Mouse (Mus musculus): ENCODE measurements around the gene Kin.

The Kin gene

GRCm38 (mm10) chr2:10080310-10081010 lies at the start of gene Kin, which contains the start of gene Atp5c1:
Gene Kin (plus strand): TSS chr2:10080593.
Gene Atp5c1 (minus strand): TSS chr2:10080510.
- peak; percentile 97 to 98 for DNase-seq

- no peak for DNase-seq
Observed at GRCm38 (mm10) chr2:10033684-10034083, 46.7 kb upstream of the Kin start.

DNA sequence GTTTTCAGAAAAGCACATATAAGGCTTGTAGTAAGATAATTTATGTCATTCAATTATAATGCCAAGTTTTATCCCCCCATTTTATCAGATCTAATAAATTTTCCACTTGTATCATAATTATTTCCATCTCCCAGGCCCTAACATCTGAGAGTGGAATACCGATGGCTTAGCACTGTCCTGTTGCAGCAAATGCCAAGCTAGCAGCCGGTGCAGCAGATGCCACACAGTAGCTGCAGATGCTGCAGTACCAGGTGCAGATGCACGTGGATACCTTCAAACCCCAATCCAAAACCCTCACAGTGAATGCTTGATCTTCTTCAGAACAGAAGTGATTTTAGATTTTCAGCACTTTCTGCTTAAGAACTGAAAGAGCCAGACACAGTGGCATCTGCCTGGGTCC lies 45.4 kb upstream of the Kin start:
- no peak for DNase-seq

GRCm38 (mm10) chr2:10047758-10048436 lies 32.5 kb upstream of the Kin start:
- DNase-seq, result peak; percentile 35 to 59

- peak; percentile 95 to 98 for DNase-seq
Observed at GRCm38 (mm10) chr2:10048461-10048860, 31.9 kb upstream of the Kin start, which contains the start of gene Taf3. Gene Taf3 (minus strand): TSS chr2:10048596.

GRCm38 (mm10) chr2:10049456-10049855 lies 30.9 kb upstream of the Kin start:
- DNase-seq, result no peak

DNA sequence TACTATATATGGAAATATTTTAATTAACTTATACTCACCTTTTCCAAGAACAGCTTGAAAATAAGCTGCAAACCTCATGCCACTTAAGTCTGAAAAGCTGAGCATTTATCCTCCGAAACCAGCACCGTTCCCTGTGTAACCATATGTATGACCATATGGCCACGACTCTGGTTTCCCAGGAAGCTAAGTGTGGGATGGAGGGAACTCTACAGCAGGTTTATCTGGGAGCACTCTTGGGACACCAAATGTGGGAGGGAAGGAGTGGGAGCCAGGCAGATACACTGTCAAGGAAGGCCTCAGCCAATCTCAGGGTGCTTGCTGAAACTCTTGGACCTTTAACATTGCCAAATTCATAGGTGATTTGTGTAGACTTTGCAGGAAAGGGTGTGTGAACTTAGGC lies 29.5 kb upstream of the Kin start:
- no peak for DNase-seq

- no peak for DNase-seq
Observed at GRCm38 (mm10) chr2:10051996-10052395, 28.4 kb upstream of the Kin start.

GRCm38 (mm10) chr2:10058836-10059235 lies 21.6 kb upstream of the Kin start:
- DNase-seq, result no peak

DNA sequence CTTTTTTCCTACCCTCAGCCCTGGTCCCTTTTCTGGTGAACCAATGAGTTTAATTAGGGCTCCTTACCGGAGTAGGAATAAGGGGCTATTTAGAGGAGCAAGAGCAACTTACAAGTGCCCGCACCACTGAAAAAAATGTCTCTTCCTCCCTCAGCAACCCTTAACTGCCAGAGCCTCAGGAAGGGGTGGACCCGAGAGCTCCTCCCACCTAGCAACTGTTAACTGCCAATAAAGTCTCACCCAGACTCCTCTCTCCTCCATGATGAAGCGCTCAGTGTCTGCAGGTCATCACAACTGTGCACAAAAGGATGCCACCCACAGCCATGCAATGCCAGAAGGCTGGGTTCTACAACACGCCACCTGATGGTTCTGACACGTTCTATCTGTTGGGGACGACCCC lies 8.6 kb upstream of the Kin start:
- DNase-seq, result no peak

DNA sequence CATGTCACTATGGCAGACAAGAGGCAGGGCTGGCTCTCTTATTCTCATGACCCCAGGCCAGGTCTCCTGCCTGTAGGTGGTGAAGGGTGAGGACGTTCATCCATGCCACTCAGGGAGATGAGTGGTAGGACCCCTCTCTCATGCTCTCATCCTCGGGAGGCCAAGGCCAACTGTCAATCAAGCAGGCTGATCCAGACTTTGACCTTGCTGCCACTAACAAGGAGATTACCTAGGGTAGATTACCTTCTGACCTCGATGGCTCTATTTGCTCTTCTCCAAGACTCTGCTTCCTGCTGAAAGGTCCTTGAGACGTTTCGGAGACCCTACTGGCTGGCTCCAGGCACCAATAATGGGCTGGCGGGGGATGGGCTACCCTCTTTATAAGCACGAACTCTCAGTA lies 5.9 kb upstream of the Kin start:
- no peak for DNase-seq

DNA sequence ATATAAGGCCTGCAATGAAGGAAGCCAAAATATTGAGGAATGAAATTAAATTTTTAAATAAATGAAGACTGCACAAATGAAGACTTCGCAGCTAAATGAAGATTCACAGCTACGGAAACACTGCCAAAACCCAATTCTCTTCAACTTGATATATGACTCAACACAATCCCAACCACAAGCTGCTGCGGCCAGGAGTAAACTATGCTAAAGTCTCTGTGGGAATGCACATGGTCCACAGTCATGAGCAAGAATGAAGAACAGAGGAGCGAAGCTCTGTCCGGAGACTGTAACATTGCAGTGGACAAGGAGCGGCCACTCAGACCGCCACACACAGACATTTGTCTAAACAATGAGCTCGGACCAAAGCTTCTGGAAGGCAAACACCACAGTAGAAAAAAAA lies 3.7 kb upstream of the Kin start:
- no peak for DNase-seq

DNA sequence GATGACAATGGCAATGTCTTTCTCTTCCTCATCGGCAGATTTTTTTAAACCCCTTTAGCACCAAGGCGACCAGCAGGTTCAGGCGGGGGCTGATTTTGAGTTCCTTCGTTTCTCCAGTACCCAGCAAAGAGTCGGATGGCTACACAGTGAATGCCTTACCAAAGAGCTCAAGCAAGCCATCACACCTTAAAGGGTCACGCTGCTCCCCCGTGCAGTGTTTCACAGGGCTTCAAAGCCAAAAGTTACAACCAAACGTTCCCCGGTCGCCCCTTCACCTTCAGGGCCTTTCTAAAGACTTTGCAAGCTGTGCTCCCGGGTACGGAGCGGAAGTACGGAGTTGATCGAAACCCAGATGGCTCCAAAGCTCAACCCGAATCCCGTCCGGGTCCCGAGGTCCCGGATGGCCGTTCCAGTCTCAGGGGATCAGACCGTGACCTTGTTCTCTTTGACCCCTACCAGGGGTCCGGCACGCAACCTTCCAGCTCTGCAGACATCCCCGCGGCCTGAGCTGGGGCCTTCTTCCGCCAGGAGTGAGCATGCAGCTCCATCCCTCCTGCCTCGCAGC lies 566 bp upstream of the Kin start:
- peak in 1 of 2 experiments; percentile 74 for DNase-seq

DNA sequence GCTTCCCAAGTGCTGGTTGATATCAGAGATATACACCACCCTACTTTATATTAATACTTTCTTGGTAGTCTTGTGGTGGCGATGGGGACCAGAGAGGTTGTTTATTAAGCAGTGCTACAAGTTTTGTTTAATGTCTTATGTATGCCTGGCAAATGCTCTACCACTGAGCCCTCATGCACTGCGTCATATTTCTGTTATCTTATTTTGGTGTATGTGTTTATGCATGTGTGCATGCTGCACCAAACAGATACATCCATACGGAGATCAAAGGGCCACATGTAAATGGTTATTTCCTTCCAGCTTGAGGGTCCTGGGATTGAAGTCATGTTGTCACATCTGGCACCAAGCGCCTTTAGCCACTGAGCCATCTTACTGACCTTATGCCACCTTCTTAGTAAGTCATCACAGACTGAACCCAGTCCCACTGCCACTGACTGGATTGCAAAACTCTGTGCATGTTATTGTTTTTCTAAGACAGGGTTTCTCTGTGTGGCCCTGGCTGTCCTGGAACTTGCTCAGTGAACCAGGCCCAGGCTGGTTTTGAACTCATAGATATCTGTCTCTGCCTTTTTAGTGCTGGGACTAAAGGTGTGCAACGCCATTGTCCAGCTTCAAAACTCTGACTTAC lies 1.2 kb downstream of the Kin start:
- no peak for DNase-seq

DNA sequence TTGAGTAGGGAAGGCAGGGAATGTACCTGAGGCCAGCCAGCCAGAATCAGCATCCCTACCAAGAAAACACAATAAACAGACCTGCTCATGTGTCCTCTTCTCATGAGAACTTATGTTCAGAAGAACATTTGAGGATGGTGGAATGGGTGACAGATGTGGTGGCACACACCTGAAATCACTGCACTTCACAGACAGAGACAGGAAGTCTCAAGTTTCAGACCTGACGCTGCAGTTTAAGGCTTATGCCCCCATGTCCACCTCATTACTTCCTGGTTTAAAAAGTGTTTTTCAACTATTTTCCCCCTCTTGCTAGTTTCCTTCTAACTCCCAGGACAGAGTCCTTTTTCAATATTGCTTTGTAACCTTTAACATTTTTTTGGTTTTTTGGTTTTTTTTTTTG lies 2.3 kb downstream of the Kin start:
- DNase-seq, result no peak

DNA sequence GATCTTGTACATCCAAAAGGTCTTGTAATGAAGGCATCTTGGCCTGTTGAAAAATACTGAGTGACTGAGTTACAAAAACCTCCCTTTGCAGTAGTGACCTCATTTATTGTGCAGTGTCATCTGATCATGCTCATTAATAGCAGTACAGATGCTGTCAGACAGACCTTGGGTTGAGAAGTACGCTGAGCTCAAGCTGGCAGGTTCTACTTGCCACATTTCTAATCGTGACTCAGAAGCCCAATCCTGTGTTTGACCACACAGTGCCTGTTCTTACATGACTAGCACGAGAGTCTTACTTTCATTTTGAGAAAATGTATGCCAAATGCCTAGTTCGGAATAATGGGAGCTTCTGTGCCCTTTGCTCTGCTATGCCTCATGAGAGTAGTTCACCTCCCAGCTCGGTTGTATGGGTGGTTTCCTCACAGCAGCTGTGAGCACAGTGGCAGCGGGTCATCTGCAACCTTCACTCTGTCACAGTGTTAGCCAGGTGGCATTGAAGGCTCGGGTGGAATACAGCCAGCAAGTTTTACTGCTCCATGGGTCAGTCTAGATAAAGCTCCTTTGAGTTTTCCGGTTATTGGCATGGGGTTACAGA lies 7.0 kb downstream of the Kin start:
- DNase-seq, result no peak

DNA sequence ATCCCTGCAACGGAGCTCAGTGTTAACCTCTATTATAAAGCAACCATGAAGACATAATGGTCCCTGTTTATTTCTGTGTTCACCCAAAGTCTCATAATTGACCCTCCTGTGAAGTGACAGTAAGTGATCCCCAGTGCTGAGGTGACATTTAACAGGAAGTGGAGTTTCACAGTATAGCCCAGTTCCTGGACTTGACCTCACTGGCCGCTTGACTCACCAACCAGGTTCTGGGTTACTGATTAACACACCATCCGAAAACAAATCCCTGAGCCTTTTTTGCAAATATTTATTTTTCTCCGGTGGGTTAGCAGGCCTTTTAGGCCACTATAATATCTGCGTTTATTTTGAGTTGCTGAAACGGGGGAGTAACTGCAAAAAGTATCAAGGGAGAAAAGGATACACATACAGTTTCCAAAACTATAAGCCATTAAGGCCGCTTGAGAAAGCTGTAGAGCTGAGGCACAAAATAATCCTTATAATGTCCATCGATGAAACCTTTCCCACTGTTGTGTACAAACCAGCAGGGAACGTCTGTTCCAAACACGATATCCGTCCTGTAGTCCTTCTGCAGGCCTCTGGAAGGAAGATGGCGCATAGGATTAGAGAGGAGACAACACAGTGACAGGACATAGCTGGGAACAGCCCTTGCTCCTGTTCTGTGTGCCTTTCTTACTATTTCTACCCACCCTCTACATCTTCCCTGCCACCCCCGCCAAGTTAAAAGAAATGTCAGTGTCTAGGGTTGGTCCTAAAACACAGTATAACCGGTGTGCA lies 14.1 kb downstream of the Kin start:
- peak in 1 of 2 experiments; percentile 43 for DNase-seq

DNA sequence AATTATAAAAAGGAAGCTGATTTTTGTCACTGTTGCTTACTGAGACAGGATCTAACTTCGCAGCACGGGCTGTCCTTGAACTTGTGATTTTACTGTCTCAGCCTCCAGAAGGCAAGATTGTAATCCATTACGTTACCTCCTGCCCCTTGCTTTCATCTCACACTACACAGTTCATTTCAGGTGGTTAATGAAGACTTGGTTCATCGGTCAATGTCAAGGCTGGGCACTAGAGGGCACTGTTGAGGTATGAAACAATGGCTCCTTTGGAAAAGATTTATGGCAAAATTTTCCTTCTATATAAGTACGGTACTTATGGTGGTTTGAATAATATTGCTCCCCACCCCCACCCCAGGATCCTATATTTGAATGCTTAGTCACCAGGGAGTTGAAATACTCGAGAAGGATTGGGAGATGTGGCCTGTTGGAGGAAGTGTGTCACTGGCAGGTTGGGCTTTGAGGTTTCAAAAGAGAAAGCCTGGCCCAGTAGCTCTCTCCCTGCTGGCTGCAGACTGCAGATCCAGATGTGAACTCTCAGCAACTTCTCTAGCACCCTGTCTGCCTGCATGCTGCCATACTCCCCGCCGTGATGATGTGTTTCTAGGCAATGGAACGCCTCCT lies 18.3 kb downstream of the Kin start:
- DNase-seq, result peak; percentile 43 to 79

DNA sequence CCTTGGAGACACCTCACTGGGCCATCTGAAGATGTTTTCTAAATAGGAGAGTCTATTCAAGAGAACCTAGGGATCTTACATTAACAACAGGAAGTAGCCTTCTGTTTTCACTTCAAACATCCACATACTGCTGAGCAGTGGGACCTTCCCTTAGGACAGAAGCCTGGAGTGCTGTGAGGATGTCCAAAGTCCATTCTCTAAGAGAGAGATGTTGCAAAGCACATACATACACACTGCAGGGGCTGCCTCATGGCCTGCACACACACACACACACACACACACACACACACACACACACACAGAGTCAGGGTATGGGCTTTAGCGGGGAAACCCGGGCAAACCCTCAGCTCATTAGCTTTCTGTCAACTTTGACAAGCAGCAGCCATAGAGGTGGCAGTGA lies 20.1 kb downstream of the Kin start:
- no peak for DNase-seq

- DNase-seq, result peak; percentile 45 to 77
Observed at GRCm38 (mm10) chr2:10101180-10101579, 20.8 kb downstream of the Kin start.

GRCm38 (mm10) chr2:10108535-10109189 lies 28.3 kb downstream of the Kin start:
- no peak for DNase-seq
